Mouse (Mus musculus) heart, embryonic 11.5 days (tissue): Measurements from ENCODE around the gene Smbd1. TPM values are rescaled to one million over a fixed set of nuclear protein-coding genes. Genes with fewer than 3 reads are reported as not detected.

Experiments used
- ATAC-seq: fragments of 200-750 bp; cut with Nextera tagmentation; replicated peaks from 2 replicates; pipeline ENCODE4 v1.8.0; 2017; ENCODE audit warnings: moderate library complexity; ENCODE audit not compliant: insufficient number of reproducible peaks, low FRiP score, low TSS enrichment
- H3K27ac ChIP-seq: fragments of 300-500 bp; sonication (generic); 2 replicates; pipeline ENCODE4 v1.5.1; 2014; ENCODE audit warnings: mild to moderate bottlenecking, low read depth, low read length
- H3K27me3 ChIP-seq: fragments of 300-500 bp; sonication (generic); 2 replicates; pipeline ENCODE4 v1.6.1; 2014; ENCODE audit warnings: mild to moderate bottlenecking, low read length, mixed read lengths; ENCODE audit not compliant: control insufficient read depth, insufficient read depth
- H3K36me3 ChIP-seq: fragments of 300-500 bp; sonication (generic); 2 replicates; pipeline ENCODE4 v1.6.1; 2014; ENCODE audit warnings: mild to moderate bottlenecking, low read length, moderate library complexity, mixed read lengths; ENCODE audit not compliant: control insufficient read depth, insufficient read depth
- H3K4me1 ChIP-seq: fragments of 300-500 bp; sonication (generic); 2 replicates; pipeline ENCODE4 v1.6.1; 2014; ENCODE audit warnings: low read length; ENCODE audit not compliant: control insufficient read depth, insufficient read depth
- H3K4me2 ChIP-seq: fragments of 300-500 bp; sonication (generic); 2 replicates; pipeline ENCODE4 v1.6.1; 2014; ENCODE audit warnings: mild to moderate bottlenecking, moderate library complexity
- H3K4me3 ChIP-seq: fragments of 300-500 bp; sonication (generic); 2 replicates; pipeline ENCODE4 v1.5.1; 2014; ENCODE audit warnings: low read depth, low read length
- H3K9ac ChIP-seq: fragments of 300-500 bp; sonication (generic); 2 replicates; pipeline ENCODE4 v1.6.1; 2014; ENCODE audit warnings: mild to moderate bottlenecking, low read depth, low read length, moderate library complexity
- H3K9me3 ChIP-seq: fragments of 300-500 bp; sonication (generic); replicated peaks from 2 replicates; pipeline ENCODE4 v1.6.1; 2016; ENCODE audit warnings: low read length; ENCODE audit not compliant: control insufficient read depth
- WGBS: fragments of 180-500 bp; shearing (Covaris S2); extraction: QIAGEN DNeasy Blood & Tissue Kit; methylation state at CpG from one replicate; pipeline ENCODE4 v1.1.7; 2014; ENCODE audit not compliant: insufficient replicate concordance; 5-methylcytosine and 5-hydroxymethylcytosine counted together
- polyA plus RNA-seq: library from polyadenylated mRNA; unstranded; fragments of >200 nt; fragmentation: Nextera tagmentation; extraction: Ambion mirVana; gene quantifications from 2 replicates; pipeline ENCODE4 v1.2.1, GENCODE M21; 2014

Smbd1 gene
- polyA plus RNA-seq, 1 experiment from 2014 or later = not detected

GRCm38 (mm10) chr16:32783324-32784062 lies 26.8 kb downstream of the Smbd1 start:
- Histone ChIP-seq H3K27me3 (0 out of 2 replicates have a peak, but pooled peaks cover 3% of the 10 kb centered on the region), H3K36me3 (no peaks in the 10 kb centered on the region), H3K9ac (no peak overlapping the region), H3K4me2 (no peak overlapping the region), H3K27ac (no peak overlapping the region), H3K4me3 (no peak overlapping the region), H3K4me1 (peaks cover 4% of the 10 kb centered on the region; the same call in 1 of the 2 replicates), H3K9me3 (no peaks in the 10 kb centered on the region)
- WGBS = 63% methylated on average over 5 of the region's 5 CpGs
- ATAC-seq = no peak

GRCm38 (mm10) chr16:32778956-32779355 lies 31.3 kb downstream of the Smbd1 start:
- Histone ChIP-seq H3K9me3 (no peaks in the 10 kb centered on the region), H3K4me2 (no peak overlapping the region), H3K9ac (no peak overlapping the region), H3K4me3 (no peak overlapping the region), H3K27ac (no peak overlapping the region), H3K27me3 (peaks cover 9% of the 10 kb centered on the region; the same call in 1 of the 2 replicates), H3K4me1 (peaks cover 4% of the 10 kb centered on the region; the same call in 1 of the 2 replicates), H3K36me3 (no peaks in the 10 kb centered on the region)
- WGBS = 22% methylated on average over 8 of the region's 8 CpGs
- ATAC-seq = no peak

- Histone ChIP-seq H3K4me1 (peaks cover 4% of the 10 kb centered on the region; the same call in 1 of the 2 replicates), H3K36me3 (no peaks in the 10 kb centered on the region), H3K4me2 (no peak overlapping the region), H3K9me3 (no peaks in the 10 kb centered on the region), H3K27ac (no peak overlapping the region), H3K4me3 (no peak overlapping the region), H3K27me3 (peaks cover 9% of the 10 kb centered on the region; the same call in 1 of the 2 replicates), H3K9ac (no peak overlapping the region)
- ATAC-seq = no peak
- WGBS = 73% methylated on average over 10 of the region's 10 CpGs
Observed at GRCm38 (mm10) chr16:32776676-32777075, 33.6 kb downstream of the Smbd1 start.

- no peaks in the 10 kb centered on the region for H3K27me3 ChIP-seq
- H3K9ac ChIP-seq = no peak overlapping the region
- H3K9me3 ChIP-seq = no peaks in the 10 kb centered on the region
- H3K4me1 ChIP-seq = no peaks in the 10 kb centered on the region
- 91% methylated on average over 7 of the region's 7 CpGs for WGBS
- no peak overlapping the region for H3K27ac ChIP-seq
- H3K36me3 ChIP-seq = no peaks in the 10 kb centered on the region
- H3K4me2 ChIP-seq = no peak overlapping the region
- H3K4me3 ChIP-seq = no peak overlapping the region
- no peak for ATAC-seq
Observed at GRCm38 (mm10) chr16:32766904-32767303, 43.4 kb downstream of the Smbd1 start.

GRCm38 (mm10) chr16:32764961-32765360 lies 45.3 kb downstream of the Smbd1 start:
- H3K4me3 ChIP-seq = no peak overlapping the region
- H3K36me3 ChIP-seq = no peaks in the 10 kb centered on the region
- no peaks in the 10 kb centered on the region for H3K27me3 ChIP-seq
- H3K9me3 ChIP-seq = no peaks in the 10 kb centered on the region
- no peak overlapping the region for H3K9ac ChIP-seq
- no peak overlapping the region for H3K27ac ChIP-seq
- 66% methylated on average over 6 of the region's 6 CpGs for WGBS
- no peak for ATAC-seq
- H3K4me1 ChIP-seq = no peaks in the 10 kb centered on the region
- H3K4me2 ChIP-seq = no peak overlapping the region

GRCm38 (mm10) chr16:32764550-32764949 lies 45.7 kb downstream of the Smbd1 start:
- H3K9me3 ChIP-seq = no peaks in the 10 kb centered on the region
- no peak overlapping the region for H3K4me2 ChIP-seq
- no peaks in the 10 kb centered on the region for H3K36me3 ChIP-seq
- no peak overlapping the region for H3K4me3 ChIP-seq
- H3K27me3 ChIP-seq = no peaks in the 10 kb centered on the region
- no peak for ATAC-seq
- H3K4me1 ChIP-seq = no peaks in the 10 kb centered on the region
- H3K27ac ChIP-seq = no peak overlapping the region
- no peak overlapping the region for H3K9ac ChIP-seq
- WGBS = 80% methylated on average over 2 of the region's 2 CpGs

Other genes starting within 250 kb of the Smbd1 start
- 66.7 and 69.2 TPM in 2 replicates for gene Tfrc, start 201.6 kb downstream of the Smbd1 start, polyA plus RNA-seq
- 6.9 and 7.8 TPM in 2 replicates for gene Tnk2, start 166.6 kb downstream of the Smbd1 start, polyA plus RNA-seq
- gene Muc4, start 74.6 kb downstream of the Smbd1 start, polyA plus RNA-seq = 0.13 and 0.44 TPM in 2 replicates
- 0.21 TPM in 1 of 2 replicates, not detected in the other for gene Muc20, start 13.0 kb downstream of the Smbd1 start, polyA plus RNA-seq
- 164 and 172 TPM in 2 replicates for gene Fyttd1, start 67.0 kb upstream of the Smbd1 start, polyA plus RNA-seq
- 19.5 and 22.3 TPM in 2 replicates for gene Rubcn, start 67.3 kb upstream of the Smbd1 start, polyA plus RNA-seq
- gene Lrch3, start 103.6 kb upstream of the Smbd1 start, polyA plus RNA-seq = 21.6 and 25.3 TPM in 2 replicates
- gene Iqcg, start 245.7 kb upstream of the Smbd1 start, polyA plus RNA-seq = 1.7 and 1.9 TPM in 2 replicates
- gene Rpl35a, start 246.0 kb upstream of the Smbd1 start, polyA plus RNA-seq = 744 and 805 TPM in 2 replicates